Mouse (Mus musculus) frontal cortex, adult (tissue): Measurements from ENCODE around the gene Guca2a.
A peak's percentile ranks its signal among the peaks of the same experiment; 100 is the strongest.
"Not testable (repeated sequence)": the region's sequence is repeated elsewhere in the genome, so short reads cannot be mapped to it uniquely, and the experiment has no call there.

Experiments
- ATAC-seq: cut with Nextera tagmentation; 2 replicates; pipeline ENCODE4 v1.9.2; 2017; ENCODE audit warnings: mild to moderate bottlenecking, moderate library complexity, mixed read lengths; ENCODE audit not compliant: low TSS enrichment

The Guca2a gene

DNA sequence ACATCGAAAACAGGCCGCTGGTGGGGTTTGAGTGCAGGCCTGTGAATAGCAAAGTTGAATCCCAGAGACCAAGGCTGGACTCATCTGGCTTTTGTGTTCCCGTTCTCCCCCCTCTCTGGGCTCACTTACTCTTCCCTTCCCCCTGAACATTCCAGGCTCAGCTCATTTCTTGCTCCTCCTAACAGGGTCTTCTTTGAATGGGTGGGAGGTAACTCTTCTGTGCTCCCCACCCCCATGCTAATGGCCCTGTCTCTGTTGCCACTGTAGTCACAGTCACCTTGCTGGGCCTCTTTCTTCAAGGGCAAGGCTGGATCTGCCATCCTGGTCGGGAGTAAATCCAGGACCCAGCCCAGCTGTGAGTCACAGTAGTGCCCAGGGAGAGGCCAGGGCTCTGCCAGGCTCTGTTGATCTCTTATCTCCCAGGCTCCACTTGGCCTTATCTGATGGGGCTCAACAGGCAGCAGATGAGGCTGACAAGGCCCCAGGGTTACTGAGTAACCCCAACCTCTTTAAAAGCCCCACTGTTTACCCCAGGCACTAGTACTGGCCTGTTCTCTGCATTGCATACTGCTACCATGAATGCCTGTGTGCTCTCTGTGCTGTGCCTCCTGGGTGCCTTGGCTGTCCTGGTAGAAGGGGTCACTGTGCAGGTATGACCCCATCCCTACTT, at the start of gene Guca2a:
TSS of gene Guca2a (plus strand) at position 529 of the 670 bp plus-strand sequence.
- ATAC-seq, result no peak

DNA sequence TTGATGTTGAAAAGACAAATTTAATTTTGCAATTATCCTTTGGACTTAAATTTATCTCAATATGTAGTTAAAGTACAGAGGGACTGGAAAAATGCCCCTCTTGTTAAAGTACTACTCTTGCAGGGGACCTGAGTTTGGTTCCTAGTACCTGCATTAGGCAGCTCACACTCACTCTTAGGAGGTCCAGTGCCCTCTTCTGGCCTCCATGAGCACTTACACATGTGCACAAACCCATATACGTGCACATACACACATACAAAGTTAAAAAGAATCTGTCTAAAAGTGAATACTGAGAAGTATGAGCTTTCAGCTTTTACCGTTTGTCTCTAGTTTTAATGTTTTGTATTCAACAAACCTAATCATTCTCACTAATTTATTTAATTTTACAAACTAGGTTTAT, 49.5 kb upstream of the Guca2a start:
- ATAC-seq, result no peak

DNA sequence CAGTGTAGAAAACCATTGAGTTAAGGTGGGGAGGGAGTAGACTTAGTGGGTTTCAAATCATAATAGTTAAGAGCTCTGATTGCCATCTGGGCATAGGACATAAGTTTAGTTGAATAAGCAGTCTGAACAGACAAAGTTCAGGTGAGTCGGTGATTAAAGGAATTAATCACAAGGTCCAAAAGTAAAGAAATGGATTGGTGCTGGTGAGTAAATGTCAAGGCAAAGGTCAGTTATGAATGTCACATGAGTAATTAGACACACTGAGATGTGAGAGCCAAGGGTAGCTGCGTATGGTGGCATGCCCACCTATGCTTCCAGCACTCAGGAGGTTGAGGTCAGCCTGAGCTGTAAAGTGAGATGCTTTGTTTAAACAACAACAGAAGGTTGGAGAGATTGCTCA, 48.1 kb upstream of the Guca2a start:
- ATAC-seq, result no peak

DNA sequence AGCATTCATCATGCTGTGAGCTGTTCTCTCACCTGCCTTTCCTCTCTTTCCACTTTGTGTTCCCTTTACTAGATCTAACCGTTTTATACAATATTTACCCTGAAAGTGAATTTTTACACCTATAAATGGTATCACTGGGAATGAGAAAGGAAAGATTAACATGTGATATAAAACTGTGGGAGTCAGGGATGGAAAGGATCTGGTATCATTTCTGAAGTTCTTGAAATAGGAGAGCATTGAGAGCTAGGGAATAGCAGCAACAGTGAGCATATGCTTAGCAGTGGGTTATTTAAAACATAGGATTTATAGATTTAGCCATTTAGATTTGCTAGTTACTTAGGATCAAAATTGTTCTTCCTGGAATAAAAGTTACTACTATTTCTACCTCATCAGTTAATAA, 47.5 kb upstream of the Guca2a start:
- peak; percentile 92 for ATAC-seq

DNA sequence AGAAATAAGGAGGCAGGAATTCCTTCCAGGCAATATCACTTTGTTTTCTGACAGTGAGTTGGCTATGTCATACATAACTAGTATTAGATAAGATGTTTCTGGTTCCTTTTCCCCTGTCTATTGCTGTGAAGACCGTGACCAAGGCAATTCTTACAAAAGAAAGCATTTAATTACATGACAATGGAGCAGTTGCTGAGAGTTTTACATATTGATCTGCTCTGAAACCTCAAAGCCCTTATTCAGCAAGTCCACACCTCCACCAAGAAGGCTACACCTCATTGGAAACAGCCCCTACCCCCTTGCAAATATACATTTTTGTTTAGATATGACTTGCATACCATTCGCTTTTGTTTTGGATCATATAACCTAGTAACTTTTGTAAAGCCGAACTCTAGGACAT, 45.0 kb upstream of the Guca2a start:
- no peak for ATAC-seq

DNA sequence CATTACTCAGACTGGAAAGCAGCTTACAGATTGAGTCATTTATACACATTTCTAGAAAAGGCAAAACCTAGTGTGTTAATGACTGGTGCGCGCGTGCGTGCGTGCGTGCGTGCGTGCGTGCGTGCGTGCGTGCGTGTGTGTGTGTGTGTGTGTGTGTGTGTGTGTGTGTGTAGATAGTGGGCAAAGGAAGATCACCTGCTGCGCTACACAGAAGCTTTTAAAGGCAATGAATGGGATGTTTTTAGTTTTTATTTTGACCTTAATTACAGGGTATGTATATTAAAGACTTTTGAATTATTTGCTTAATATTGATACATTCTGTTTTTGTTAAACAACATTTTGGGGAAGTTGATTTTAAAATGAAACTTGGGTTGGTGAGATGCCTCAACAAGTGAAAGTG, 43.2 kb upstream of the Guca2a start:
- ATAC-seq, result no peak

DNA sequence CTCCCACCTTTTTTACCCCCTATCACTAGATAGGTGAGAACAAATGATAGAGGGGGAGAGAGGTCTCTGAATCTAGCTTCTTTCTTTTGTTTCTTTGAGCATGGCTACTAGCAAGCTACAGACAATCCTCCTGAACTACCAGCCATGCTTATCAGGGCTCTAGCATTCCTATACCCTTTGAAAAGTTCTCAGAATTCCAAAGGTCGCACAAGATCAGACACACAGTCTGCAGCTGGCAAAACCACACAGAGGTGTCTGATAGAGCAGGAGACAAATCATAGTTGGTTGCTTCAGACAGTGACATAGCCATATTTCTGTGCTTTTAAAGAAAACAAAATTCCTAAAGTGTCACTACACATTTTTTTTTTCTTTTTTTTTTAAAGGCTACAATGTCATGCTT, 37.9 kb upstream of the Guca2a start:
- no peak for ATAC-seq

DNA sequence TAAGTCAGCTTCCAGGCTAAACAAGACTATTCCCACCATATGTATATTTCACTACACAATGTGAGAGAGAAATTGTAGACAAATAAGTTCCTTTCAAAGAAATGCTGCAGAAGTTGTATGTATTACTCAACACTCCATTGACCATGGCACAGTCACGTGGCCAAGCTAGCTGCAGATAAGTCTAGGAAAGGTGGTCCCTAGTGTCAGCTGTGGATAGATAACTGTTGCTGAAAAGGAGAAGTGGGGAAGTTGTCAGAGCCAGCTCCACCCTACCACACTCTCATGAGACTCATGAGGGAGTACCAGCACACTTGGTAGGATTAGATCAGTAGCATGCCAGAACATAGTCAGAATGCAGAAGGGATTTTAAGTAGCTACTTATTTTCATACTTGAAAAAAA, 28.0 kb upstream of the Guca2a start:
- ATAC-seq, result no peak

DNA sequence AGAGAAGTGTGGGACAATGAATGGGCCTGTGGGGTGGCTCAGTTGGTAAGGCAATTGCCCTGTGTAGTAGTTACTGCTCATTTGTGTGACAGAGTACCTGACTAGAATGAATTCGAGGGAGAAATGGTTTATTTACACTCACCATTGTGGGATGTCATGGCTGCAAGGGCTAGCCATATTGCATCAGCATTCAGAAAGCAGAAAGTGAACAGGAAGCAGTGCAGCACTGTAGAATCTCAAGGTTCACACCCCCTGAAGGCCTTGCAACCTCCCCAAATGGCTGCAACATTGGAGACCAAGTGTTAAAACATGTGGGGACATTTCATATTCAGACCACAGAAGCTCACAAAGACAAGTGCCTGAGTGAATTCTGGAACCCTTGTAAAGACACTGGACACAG, 23.4 kb upstream of the Guca2a start:
- no peak for ATAC-seq

DNA sequence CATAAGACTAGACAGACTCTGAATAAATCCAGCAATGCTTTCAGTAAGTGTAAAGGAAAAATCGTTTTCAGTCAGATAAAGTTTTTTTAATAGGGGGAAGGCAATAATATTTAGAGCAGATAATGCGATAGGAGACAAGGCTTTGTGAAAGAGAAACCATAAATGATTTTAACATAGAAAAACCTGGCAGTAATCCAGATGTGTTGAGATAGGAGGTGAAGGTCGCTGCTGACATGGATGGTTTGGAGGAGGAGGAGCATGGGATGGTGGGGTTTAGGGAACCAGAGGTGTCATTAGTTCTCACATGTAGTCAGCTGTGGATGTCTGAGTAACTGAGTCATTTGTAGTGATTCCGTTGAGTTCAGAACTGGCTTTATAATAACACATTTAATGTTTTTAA, 22.8 kb upstream of the Guca2a start:
- ATAC-seq, result no peak

DNA sequence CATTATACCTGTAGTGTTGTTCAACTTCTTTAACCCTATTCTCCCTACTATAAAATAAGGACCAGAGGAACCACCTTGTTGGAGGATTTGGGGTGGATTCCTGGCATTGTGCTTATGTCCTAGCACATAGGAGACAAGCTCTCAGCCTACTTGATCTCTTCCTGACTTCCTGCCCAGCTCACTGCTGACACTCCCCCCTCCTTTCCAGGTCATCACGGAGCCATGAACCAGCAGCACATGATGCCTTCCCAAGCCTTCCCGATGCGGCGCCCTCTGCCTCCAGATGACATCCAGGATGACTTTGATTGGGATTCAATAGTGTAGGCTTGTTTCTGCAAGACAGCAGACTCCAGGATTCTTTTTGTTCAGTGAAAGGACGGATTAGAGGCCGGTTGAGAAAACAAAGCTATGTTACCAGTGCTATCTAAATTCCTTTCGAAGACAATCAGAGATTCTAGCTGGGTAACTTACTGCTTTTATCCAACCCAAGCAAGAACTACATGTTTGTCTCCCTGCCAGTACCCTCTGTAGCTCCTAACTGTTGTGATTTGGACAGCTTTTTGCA, 11.3 kb upstream of the Guca2a start:
- no peak for ATAC-seq

DNA sequence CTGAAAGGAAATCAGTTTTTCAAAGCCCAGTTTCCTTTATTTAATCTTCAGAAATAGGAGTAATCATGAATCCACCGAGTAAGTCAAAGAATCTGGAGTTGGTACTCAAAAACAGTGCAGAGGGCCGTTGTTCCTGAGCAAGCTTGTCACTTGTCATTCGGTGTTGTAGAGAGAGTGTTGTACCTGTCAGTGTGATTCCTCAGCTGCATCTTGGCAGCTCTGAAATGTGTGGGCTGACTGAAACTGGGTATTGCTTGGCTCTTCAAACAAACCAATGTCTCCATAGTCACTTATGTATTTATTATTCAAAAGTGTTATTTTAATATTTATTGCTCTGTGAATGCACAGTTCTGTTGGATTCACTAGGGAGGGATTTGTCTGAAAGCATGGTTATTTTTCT, 10.6 kb upstream of the Guca2a start:
- ATAC-seq, result no peak

DNA sequence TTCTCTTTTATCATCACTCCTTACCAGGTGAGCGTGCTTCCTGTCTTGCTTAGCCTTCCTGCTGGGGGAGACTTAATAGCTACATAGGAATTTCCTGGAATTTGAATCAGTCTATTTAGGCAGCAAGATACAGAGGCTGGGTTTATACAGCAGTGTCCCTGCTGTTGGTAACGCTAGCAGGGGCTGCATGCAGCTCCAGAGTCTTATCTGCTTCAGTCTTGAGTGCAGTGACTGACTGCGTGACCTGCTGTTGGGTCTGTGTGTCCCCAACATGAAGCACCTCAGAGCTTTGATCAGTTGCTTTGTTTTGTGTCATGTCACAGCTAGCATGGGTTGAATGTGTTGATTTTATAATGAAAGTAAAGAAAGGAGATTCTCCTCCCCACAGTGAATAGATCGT, 10.2 kb upstream of the Guca2a start:
- ATAC-seq, result no peak

DNA sequence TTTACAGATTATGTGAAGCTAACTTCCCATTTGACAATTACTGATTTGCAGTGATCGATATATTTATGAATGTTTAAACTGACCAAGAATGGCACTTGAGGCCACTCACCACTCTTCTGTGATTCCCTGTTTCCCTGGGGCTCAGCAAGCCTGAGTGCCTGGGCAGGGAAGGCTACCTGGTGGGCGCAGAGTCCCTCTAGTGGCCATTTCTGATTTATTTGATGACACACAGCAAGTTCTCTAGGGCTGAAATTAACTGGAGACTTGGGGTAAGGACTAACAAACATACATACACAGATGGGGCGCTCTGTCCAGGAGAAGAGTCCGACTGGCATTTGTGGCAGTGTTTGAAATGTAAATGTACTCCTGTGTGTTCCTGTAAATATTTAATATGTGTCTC, 9.1 kb upstream of the Guca2a start:
- not testable (repeated sequence) for ATAC-seq

DNA sequence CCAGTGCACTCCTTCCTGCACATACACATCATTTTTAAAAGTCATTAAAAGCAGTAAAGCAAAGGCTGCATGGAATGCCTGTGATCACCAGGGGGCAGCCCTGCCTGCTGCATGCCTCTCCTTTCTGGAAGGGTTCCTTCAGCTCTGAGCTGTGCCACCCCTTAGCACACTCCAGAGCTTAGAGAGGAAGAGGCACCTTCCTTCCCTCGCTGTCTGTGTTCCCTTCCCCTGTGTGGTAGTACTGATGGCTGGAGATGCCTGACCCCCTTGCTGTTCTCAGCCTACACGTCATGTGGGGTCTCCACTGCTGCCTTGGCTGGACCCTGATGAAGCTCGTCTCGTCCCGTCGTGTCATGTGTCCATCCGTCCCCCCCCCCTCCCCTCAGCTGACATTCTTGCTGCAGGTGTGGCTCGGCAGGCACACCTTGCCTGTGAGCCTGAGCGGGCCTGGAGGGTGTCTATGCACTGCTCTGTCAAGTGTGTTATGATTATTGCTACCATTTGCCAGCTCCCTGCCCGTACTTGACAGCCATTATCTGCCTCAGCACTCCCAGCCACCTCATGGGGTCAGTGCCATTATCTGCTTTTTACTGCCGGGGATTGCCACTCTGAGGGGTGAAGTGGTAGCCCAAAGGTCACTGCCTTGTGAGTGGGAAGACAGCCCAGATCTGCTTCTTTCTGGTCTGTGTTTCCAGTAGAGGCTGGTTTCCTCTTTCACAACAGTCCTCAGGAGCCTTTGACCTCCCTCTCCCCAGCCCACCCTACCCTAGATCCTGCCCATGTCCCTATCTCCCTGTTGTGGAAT, 6.2 kb upstream of the Guca2a start:
- ATAC-seq, result peak; percentile 82

DNA sequence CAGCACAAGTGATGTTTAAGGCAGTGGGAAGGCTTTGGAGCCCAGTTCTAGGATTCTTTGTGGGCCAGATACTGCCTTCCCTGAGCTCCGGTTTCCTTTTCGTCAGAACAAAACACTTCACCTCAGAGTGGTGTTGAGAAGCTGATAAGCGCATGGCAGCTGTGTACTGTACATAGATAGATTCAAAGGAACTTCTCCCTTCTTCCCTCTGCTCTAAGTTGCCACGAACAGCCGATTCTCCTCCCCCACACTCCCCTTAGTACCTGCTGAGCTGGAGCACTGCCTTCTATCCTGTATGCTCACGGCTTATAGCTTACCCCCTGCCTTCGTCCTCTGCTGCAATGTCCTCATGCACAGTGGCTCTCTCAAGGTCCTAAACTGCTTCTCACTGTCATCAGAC, 4.8 kb upstream of the Guca2a start:
- ATAC-seq, result peak; percentile 18; the same call in 1 of the 2 replicates

DNA sequence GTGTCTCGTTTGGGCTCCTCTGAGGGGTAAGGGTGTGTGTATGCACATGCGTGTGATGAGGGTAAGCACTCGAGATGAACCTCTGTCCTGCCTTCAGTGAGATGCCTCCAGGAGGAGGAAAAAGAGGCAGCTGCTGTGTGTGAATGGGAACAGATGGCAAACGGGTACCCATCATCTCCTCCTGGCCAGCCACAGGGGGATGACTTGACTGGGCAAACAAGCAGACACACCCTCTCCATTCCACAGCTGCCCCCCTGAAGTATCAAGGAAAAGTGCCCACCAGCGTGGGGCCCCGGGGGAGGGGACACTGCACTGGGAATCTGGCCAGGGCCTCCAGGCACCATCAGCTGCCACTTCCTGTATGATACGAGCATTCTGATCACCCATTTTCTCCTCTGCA, 4.2 kb upstream of the Guca2a start:
- ATAC-seq, result no peak

DNA sequence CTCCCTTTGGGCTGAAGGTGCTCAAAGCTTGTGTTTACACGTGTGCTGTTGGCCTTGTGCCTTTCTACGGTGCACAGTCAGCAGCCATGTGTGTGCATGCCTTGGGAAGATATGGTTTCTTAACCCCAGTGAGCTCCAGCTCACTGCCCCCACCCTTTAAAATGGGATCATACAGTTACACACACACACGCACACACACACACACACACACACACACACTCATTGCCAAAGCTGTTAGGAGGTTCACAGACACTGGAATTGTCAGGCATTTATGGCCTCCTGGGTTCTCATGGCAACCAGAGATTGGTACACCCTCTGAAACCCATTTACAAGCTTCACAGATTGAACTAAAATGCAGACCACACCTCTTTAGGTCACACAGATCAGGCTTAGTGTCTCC, 3.6 kb upstream of the Guca2a start:
- no peak for ATAC-seq

DNA sequence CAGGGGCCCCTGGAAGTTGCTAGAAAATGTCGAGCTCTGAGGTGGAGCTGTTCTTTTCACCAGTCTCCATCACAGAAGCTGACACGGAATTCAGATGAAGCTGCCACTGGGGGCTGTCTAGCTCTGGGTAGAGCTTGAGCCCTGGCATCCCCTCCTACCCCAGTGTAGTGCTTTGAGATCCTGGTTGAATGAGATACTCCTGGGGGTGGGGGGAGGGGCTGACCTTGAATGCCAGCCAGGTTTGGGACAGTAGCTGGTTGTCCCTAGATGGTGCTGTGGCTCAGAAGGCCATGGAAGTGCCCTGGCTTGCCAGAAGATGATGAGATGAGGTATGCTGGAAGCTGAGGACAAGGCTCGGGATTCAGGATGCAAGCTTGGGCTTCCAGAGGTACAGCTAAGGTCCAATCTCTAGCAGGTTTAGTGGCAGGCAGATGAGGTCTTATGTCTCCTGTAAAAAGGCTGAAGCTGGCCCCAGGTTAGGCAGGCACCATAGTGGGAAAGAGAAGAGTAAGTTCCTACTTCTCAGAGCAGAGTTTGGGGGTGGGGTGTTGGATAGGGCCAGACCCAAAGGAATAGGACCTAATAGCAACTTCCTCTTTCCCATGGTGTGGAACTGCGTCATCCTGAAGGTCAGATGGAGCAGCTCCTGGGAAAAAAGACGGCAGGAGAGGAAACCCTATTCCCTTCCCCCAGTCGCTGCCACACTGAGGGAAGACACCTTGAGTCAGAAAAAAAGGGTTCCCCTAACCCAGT, 2.4 kb upstream of the Guca2a start:
- no peak for ATAC-seq

DNA sequence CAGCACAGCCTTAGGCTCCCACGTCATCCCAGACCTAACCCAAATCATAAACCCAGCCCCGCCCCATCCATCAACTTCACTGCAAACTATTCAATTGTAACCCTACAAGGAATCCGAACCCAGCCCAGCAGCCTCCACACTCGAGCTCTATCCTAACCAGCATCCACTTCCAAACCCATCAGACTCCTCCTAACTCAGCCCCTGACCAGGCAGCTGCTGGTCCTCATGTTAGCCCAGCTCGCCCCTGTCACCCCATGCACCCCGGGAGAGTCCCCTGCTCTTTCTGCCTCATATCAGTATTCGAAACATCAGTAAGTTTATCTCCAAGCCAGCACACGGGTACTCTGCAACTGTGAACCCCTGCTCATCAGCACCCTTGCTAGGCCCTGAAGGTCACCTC, 1.8 kb upstream of the Guca2a start:
- ATAC-seq, result no peak

DNA sequence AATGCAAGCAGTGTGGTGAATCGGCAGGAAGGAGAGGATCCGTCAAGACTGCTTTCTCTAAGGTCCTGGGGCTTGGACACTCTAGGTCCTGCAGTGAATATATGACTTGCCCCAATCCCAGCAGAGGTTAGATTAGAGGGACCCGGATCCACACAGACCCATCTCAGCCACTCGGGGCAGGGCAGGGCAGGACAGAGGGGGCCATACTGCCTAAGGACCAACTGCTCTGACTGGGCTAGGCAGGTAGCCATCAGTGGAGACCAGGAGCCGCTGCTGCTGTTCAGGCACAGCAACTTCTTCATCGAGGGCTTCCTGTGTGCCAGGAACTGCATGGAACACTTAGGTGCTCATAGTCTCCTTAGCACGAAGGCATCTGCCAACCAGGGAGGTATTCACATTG, 773 bp upstream of the Guca2a start:
- ATAC-seq, result no peak

DNA sequence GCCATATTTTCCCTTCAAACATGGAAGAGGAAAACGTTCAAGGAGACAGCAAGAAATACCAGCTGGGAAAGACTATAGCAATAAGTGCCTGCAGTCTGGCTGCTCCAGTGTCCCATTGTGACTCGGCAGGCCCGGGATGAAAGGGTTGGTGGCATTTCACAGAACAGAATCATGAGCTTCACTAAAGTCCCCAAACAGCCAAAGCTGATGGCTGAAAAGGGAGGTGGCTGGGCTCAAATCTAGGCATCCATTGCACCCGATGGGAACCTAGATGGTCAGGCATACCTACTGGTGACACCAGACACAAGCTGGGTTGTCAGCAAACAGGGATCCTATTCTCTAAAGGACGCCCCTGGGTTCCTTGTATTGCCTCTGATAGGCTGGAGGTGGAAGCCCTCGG, 442 bp downstream of the Guca2a start:
- ATAC-seq, result no peak

DNA sequence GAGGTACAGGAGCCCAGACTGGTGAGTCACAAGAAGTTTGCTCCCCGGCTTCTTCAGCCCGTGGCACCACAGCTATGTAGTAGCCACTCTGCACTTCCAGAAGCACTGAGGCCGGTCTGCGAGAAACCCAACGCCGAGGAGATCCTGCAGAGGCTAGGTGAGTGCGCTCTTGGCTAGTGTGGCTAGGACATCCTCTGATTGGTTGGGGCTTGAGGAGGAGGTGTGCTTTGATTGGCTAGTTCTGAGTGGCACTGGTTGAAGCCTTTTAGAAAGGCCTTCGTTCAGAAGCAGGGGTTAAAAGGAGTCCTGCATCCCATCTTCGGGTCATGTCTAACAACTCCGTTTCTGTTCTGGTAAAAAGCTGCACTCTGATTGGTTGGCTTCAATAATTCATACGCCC, 1.2 kb downstream of the Guca2a start:
- ATAC-seq, result no peak
